Mouse (Mus musculus) limb, embryonic 14.5 days (tissue): ENCODE results near the gene Eif3g. TPM values are rescaled to one million over a fixed set of nuclear protein-coding genes. Genes with fewer than 3 reads are reported as not detected.

ENCODE experiments used
- ATAC-seq: fragments of 200-750 bp; cut with Nextera tagmentation; 2 replicates; pipeline ENCODE4 v1.8.0; 2017; ENCODE audit warnings: low read depth, moderate number of reproducible peaks, moderate TSS enrichment; ENCODE audit not compliant: low FRiP score
- DNase-seq: peaks from one replicate; pipeline ENCODE4 v3.0.0-alpha.2; 2015; ENCODE audit warnings: low spot score
- H3K27ac ChIP-seq: fragments of 300-500 bp; sonication (generic); replicated peaks from 2 replicates; pipeline ENCODE4 v1.5.1; 2014; ENCODE audit warnings: low read depth, mild to moderate bottlenecking, low read length, moderate library complexity, mixed read lengths
- H3K27me3 ChIP-seq: fragments of 300-500 bp; sonication (generic); 2 replicates; pipeline ENCODE4 v1.6.1; 2014; ENCODE audit warnings: low read length, mixed read lengths; ENCODE audit not compliant: control insufficient read depth, insufficient read depth
- H3K36me3 ChIP-seq: fragments of 300-500 bp; sonication (generic); 2 replicates; pipeline ENCODE4 v1.6.1; 2014; ENCODE audit warnings: mild to moderate bottlenecking, low read length, moderate library complexity, mixed read lengths; ENCODE audit not compliant: control insufficient read depth, insufficient read depth
- H3K4me1 ChIP-seq: fragments of 300-500 bp; sonication (generic); 2 replicates; pipeline ENCODE4 v1.6.1; 2014; ENCODE audit warnings: antibody characterized with exemption, low read length, mixed read lengths; ENCODE audit not compliant: control insufficient read depth, insufficient read depth
- H3K4me2 ChIP-seq: fragments of 300-500 bp; sonication (generic); replicated peaks from 2 replicates; pipeline ENCODE4 v1.6.1; 2014; ENCODE audit warnings: low read depth, mild to moderate bottlenecking, low read length, moderate library complexity; ENCODE audit not compliant: severe bottlenecking
- H3K4me3 ChIP-seq: fragments of 300-500 bp; sonication (generic); replicated peaks from 2 replicates; pipeline ENCODE4 v1.5.1; 2014; ENCODE audit warnings: low read length
- H3K9ac ChIP-seq: fragments of 300-500 bp; sonication (generic); 2 replicates; pipeline ENCODE4 v1.6.1; 2014; ENCODE audit warnings: mild to moderate bottlenecking, low read depth, low read length, moderate library complexity; ENCODE audit not compliant: severe bottlenecking
- H3K9me3 ChIP-seq: fragments of 300-500 bp; sonication (generic); 2 replicates; pipeline ENCODE4 v1.6.1; 2016; ENCODE audit warnings: low read length; ENCODE audit not compliant: control insufficient read depth
- POLR2A ChIP-seq: fragments of 200-500 bp; IDR thresholded peaks from 2 replicates; pipeline ENCODE4 v1.8.0; 2012; ENCODE audit warnings: inconsistent platforms, mild to moderate bottlenecking, moderate library complexity, borderline replicate concordance; ENCODE audit not compliant: insufficient read depth, insufficient read length; ENCODE audit errors: extremely low read depth
- WGBS: fragments of 180-500 bp; shearing (Covaris S2); extraction: QIAGEN DNeasy Blood & Tissue Kit; methylation state at CpG from one replicate; pipeline ENCODE4 v1.1.7; 2014; 5-methylcytosine and 5-hydroxymethylcytosine counted together
- polyA plus RNA-seq, 2 experiments: library from polyadenylated mRNA; depleted of rRNA in 1 of 2; stranded (reverse) in 1 of 2; unstranded in 1 of 2; fragments of >200 nt; fragmentation: Nextera tagmentation in 1 of 2; extraction: Ambion mirVana in 1 of 2; gene quantifications; 2 replicates each; pipeline versions ENCODE4 v1.2.1 to v1.2.3; 2012 to 2014

Eif3g gene
- polyA plus RNA-seq, 2 experiments, result 179 to 287 TPM

DNA sequence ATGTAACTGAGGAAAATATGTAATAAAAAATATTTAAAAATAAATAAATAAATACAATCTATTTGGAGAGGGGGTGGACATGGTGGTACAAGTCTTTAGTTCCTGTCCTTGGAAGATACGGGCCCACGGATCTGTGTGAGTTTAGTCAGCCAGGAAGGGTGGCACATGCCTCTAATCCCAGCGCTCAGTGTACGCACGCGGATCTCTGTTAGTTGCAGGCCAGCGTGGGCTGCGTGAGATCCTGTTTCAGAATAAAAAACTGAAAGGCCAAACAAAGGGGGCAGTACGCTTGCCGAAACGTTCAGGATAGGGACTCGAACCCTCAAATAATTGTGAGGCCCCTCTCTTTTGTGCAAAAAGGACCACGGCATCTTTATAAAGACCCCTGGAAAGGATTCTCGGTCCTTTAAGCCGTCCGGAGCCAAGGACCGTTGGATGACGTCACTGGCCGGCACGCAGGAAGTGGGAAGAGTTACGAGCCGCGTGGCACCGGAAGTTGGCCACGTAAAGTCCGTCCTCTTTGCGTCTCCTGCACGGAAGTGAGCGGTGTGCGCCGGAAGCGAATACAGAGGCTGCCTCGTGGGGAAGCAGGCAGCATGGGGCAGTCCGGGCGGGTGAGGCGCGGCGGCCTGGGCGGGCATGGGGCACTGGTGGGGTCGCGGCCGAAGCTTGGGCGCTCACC lies 10.6 kb downstream of the Eif3g start, which contains the start of gene Ppan:
Gene Ppan (plus strand): TSS at position 472 of the 682 bp plus-strand sequence.
- Histone ChIP-seq H3K4me1 (no peaks in the 10 kb centered on the region), H3K4me3 (peak within 1 kb of the TSS; percentile 95), H3K9ac (peak within 1 kb of the TSS; percentile 86), H3K9me3 (no peaks in the 10 kb centered on the region), H3K27me3 (no peaks in the 10 kb centered on the region), H3K27ac (peak within 1 kb of the TSS; percentile 94), H3K36me3 (peaks cover 37% of the 10 kb centered on the region), H3K4me2 (peak within 1 kb of the TSS; percentile 54)
- peak; percentile 60; the same call in 1 of the 2 replicates for TF ChIP-seq POLR2A
- ATAC-seq (peak; percentile 94), DNase-seq (peak; percentile 95)
- under 1% methylated on average over 36 of the region's 43 CpGs for WGBS

DNA sequence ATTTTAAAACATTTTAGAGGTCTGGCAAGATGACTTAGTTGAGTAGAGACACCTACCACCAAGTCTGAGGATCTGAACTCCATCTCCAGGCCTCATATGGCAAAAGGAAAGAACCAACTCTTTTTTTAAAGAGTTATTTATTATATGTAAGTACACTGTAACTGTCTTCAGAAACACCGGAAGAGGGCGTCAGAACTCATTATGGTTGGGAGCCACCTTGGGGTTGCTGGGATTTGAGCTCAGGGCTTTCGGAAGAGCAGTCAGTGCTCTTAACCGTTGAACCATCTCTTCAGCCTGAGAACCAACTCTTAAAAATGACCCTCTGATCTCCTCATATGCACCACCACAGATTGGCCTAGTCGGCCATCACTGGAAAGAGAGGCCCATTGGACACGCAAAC lies 11.2 kb downstream of the Eif3g start:
- Histone ChIP-seq H3K27ac (no peak overlapping the region; the same call in 1 of the 2 replicates), H3K4me2 (no peak overlapping the region), H3K9me3 (no peaks in the 10 kb centered on the region), H3K4me1 (no peaks in the 10 kb centered on the region), H3K4me3 (no peak overlapping the region), H3K9ac (no peak overlapping the region), H3K27me3 (no peaks in the 10 kb centered on the region), H3K36me3 (peaks cover 30% of the 10 kb centered on the region)
- TF ChIP-seq POLR2A, result no peak
- ATAC-seq (no peak), DNase-seq (no peak)
- 92% methylated on average over 6 of the region's 6 CpGs for WGBS

DNA sequence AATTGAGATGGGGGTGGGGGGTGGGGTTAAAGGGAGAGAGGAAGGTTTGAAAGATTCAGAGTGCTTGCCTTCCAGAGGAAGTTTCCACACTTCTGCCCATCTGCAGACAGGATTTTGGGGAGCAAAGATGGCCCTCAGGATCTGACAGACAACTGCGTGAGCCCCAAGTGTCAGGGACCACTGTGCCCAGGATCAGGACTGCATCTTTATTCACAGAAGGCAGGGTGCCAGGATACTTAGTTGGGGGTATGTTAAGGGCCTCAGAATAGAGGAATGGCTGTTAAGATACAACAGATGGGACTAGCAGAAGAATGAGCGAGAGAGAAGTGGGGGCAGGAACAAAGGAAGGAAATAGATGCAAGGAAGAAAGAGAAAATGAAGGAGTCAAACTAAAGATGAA lies 11.9 kb downstream of the Eif3g start:
- no peaks in the 10 kb centered on the region for H3K4me1 ChIP-seq
- no peak overlapping the region for H3K4me2 ChIP-seq
- H3K36me3 ChIP-seq, result peaks cover 24% of the 10 kb centered on the region
- no peak overlapping the region for H3K9ac ChIP-seq
- no peaks in the 10 kb centered on the region for H3K27me3 ChIP-seq
- no peak for ATAC-seq
- no peaks in the 10 kb centered on the region for H3K9me3 ChIP-seq
- no peak overlapping the region for H3K27ac ChIP-seq
- no peak for DNase-seq
- H3K4me3 ChIP-seq, result no peak overlapping the region
- TF ChIP-seq POLR2A, result no peak
- 96% methylated on average over 2 of the region's 2 CpGs for WGBS

DNA sequence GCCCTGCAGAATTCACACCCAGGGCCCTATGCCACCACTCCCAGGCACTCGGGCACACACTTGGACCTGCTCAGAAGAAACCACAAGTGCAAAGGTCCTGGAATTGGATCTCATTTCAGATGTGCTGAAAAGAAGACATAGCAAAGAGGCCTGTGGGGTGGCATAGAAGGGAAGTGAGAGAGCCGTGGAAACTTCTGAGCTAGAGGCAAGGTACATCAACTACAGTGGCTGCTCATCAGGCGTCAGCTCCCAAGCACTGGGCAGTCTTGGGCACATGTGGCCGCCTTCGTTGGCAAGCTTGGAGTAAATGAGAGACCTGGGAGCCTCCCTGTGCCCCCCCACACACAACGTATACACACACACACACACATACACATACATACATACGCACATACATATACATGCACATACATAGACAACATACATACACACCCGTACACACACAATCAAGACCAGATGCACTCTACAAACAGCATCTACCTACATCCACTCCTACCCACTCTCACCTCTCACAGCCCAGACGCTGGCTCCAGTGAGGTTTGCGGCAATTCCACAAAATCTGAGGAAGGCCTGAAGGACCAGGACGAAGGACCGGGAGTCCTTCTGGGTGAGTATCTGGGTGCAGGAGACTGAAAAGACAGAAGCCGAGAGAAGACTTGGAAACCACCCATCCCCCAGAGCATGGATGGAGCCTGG lies 19.2 kb downstream of the Eif3g start, which contains the start of gene Angptl6:
Gene Angptl6 (minus strand): TSS at position 631 of the 696 bp plus-strand sequence.
- no peak for ATAC-seq
- no peak for TF ChIP-seq POLR2A
- Histone ChIP-seq H3K9me3 (no peaks in the 10 kb centered on the region), H3K27ac (peak within 1 kb of the TSS; percentile 88), H3K27me3 (no peaks in the 10 kb centered on the region), H3K4me2 (peak within 1 kb of the TSS; percentile 84), H3K9ac (peak within 1 kb of the TSS; percentile 64), H3K36me3 (no peaks in the 10 kb centered on the region), H3K4me3 (peak within 1 kb of the TSS; percentile 45), H3K4me1 (no peaks in the 10 kb centered on the region)
- DNase-seq, result no peak
- WGBS, result 95% methylated on average over 12 of the region's 13 CpGs

GRCm38 (mm10) chr9:20878710-20879065 lies 19.7 kb downstream of the Eif3g start:
- Histone ChIP-seq H3K4me2 (peak overlapping the region; percentile 84), H3K4me3 (peak overlapping the region; percentile 45), H3K27me3 (no peaks in the 10 kb centered on the region), H3K27ac (peak overlapping the region; percentile 88), H3K9me3 (no peaks in the 10 kb centered on the region), H3K36me3 (no peaks in the 10 kb centered on the region), H3K4me1 (no peaks in the 10 kb centered on the region), H3K9ac (peak overlapping the region; percentile 64)
- ATAC-seq (no peak; the same call in 1 of the 2 replicates), DNase-seq (no peak)
- TF ChIP-seq POLR2A, result no peak
- WGBS, result 23% methylated on average over 10 of the region's 10 CpGs
